17 mouse cellular contexts compared by ENCODE assay signal in the genomic region with DNA sequence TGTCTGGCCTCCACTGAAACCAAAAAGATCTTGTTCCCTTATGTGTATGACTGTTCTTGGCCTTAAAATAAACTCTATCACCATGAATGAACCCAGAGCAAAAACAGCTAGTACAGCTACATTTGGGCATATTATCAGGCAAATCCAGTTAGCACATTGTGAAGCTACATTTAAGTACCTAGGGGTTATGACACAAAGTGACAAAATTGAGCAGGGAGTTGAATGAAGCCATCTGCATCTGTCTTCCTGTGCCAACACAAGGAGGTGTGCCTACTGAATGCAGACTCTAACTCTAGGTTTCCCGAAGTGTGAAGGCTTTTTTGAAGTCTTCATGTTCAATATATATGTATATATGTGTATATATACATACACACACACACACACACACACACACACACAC.
"Had no signal": no experiment of that assay in that cellular context is flagged by ENCODE, and none has a peak within 500 bp of the region (broad histone marks: within the 10 kb centered on the region; RNA-seq: fewer than 3 reads in every experiment).

No protein-coding gene starts in this region.

- H3K27ac ChIP-seq: lung, embryonic 15.5 days; macrophage; midbrain, embryonic 13.5 days; midbrain, embryonic 15.5 days; neural tube, embryonic 12.5 days; stomach, embryonic 15.5 days; stomach, postnatal 0 days had no signal

- H3K36me3 ChIP-seq: lung, embryonic 15.5 days; midbrain, embryonic 13.5 days; midbrain, embryonic 15.5 days; neural tube, embryonic 12.5 days; stomach, embryonic 15.5 days had no signal

- H3K9ac ChIP-seq: lung, embryonic 15.5 days; midbrain, embryonic 13.5 days; midbrain, embryonic 15.5 days; neural tube, embryonic 12.5 days; stomach, embryonic 15.5 days had no signal

- H3K4me3 ChIP-seq: lung, embryonic 15.5 days; megakaryocyte, embryonic 14.5 days; midbrain, embryonic 13.5 days; midbrain, embryonic 15.5 days; neural tube, embryonic 12.5 days; stomach, embryonic 15.5 days had no signal

- H3K27me3 ChIP-seq: lung, embryonic 15.5 days; megakaryocyte, embryonic 14.5 days; midbrain, embryonic 13.5 days; midbrain, embryonic 15.5 days; neural tube, embryonic 12.5 days; stomach, embryonic 15.5 days had no signal

- ATAC-seq: lung, postnatal 0 days; midbrain, embryonic 13.5 days; midbrain, embryonic 15.5 days had no signal

- H3K4me2 ChIP-seq: lung, embryonic 15.5 days; midbrain, embryonic 11.5 days; midbrain, embryonic 13.5 days; midbrain, embryonic 15.5 days; neural tube, embryonic 12.5 days; stomach, embryonic 15.5 days had no signal

- H3K9me3 ChIP-seq: lung, embryonic 15.5 days; megakaryocyte, embryonic 14.5 days; midbrain, embryonic 13.5 days; midbrain, embryonic 15.5 days; neural tube, embryonic 12.5 days; stomach, embryonic 15.5 days had no signal

- DNase-seq: lung, adult 2 months; lung, postnatal 14 days; lung, postnatal 36 days; right cerebral cortex, postnatal 14 days; thymus, adult 2 months; thymus, postnatal 25 days; thymus, postnatal 4 days had no signal

- H3K4me1 ChIP-seq: lung, embryonic 15.5 days; megakaryocyte, embryonic 14.5 days; midbrain, embryonic 15.5 days; stomach, embryonic 15.5 days had no signal
